Mouse (Mus musculus): Measurements from ENCODE around the gene Nck2.

DNA sequence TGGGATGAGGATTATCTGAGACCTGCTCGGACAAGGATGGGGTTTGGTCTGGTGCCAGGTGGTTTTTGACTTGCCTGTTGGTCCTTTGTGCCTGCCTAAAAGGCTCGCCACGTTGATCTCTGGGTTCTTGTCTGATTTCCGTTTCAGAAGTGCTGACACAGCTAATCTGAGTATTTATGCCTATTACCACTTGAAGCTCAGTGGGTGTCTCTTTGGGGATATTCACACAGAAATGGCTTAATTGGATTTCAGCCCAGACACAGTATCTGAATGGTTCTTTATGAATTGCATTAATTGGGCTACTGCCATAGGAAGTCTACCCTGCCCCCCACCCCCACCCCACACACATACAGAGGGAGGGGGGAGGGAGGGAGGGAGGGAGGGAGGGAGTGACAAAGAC, 59.9 kb downstream of the Nck2 start:
- TF ChIP-seq POLR2A (IDR thresholded peaks at IDR 0.05; ENCODE audit: low read depth, low read length) (no peak), CTCF (conservative IDR thresholded peaks at IDR 0.05; ENCODE audit: insufficient read depth, insufficient read length, low read depth, low read length) (no peak)

All from kidney, adult 2 months (tissue).